Mouse (Mus musculus): ENCODE measurements around the gene Tmem266.
A peak's percentile ranks its signal among the peaks of the same experiment; 100 is the strongest.

Tmem266 gene

GRCm38 (mm10) chr9:55326515-55327233, at the start of gene Tmem266, which contains the start of gene Nrg4:
TSS of gene Tmem266 (plus strand) at chr9:55326913.
TSS of gene Nrg4 (minus strand) at chr9:55326844.
- peak; percentile 88 for DNase-seq

GRCm38 (mm10) chr9:55277562-55277961, 49.2 kb upstream of the Tmem266 start:
- DNase-seq = peak; percentile 85

GRCm38 (mm10) chr9:55279114-55279825, 47.4 kb upstream of the Tmem266 start:
- DNase-seq = no peak

GRCm38 (mm10) chr9:55283516-55283915, 43.2 kb upstream of the Tmem266 start:
- DNase-seq = no peak

- no peak for DNase-seq
Observed at GRCm38 (mm10) chr9:55285197-55285596, 41.5 kb upstream of the Tmem266 start.

- DNase-seq = no peak
Observed at GRCm38 (mm10) chr9:55289475-55290198, 37.1 kb upstream of the Tmem266 start.

- DNase-seq = no peak
Observed at GRCm38 (mm10) chr9:55291966-55292365, 34.7 kb upstream of the Tmem266 start.

- no peak for DNase-seq
Observed at GRCm38 (mm10) chr9:55296221-55296620, 30.5 kb upstream of the Tmem266 start.

- DNase-seq = no peak
Observed at GRCm38 (mm10) chr9:55307066-55307465, 19.6 kb upstream of the Tmem266 start.

GRCm38 (mm10) chr9:55307557-55307956, 19.2 kb upstream of the Tmem266 start:
- no peak for DNase-seq

- no peak for DNase-seq
Observed at GRCm38 (mm10) chr9:55308455-55308854, 18.3 kb upstream of the Tmem266 start.

- DNase-seq = peak; percentile 78
Observed at GRCm38 (mm10) chr9:55311560-55311959, 15.2 kb upstream of the Tmem266 start.

- DNase-seq = no peak
Observed at GRCm38 (mm10) chr9:55313619-55314261, 13.0 kb upstream of the Tmem266 start.

- DNase-seq = no peak
Observed at GRCm38 (mm10) chr9:55322641-55323040, 4.1 kb upstream of the Tmem266 start.

GRCm38 (mm10) chr9:55324085-55324484, 2.6 kb upstream of the Tmem266 start:
- no peak for DNase-seq

- DNase-seq = no peak
Observed at GRCm38 (mm10) chr9:55324516-55324915, 2.2 kb upstream of the Tmem266 start.

GRCm38 (mm10) chr9:55325061-55325460, 1.7 kb upstream of the Tmem266 start:
- no peak for DNase-seq

GRCm38 (mm10) chr9:55325564-55326514, 874 bp upstream of the Tmem266 start:
- no peak for DNase-seq

GRCm38 (mm10) chr9:55327234-55327615, 512 bp downstream of the Tmem266 start:
- no peak for DNase-seq

GRCm38 (mm10) chr9:55328151-55328918, 1.6 kb downstream of the Tmem266 start:
- DNase-seq = no peak

- no peak for DNase-seq
Observed at GRCm38 (mm10) chr9:55329401-55329800, 2.7 kb downstream of the Tmem266 start.
